Mouse (Mus musculus): ENCODE data around the gene Emilin3. TPM values are rescaled to one million over a fixed set of nuclear protein-coding genes. Genes with fewer than 3 reads are reported as not detected.

Emilin3 gene
- polyA plus RNA-seq (2012; rRNA removed), result 0.62 and 0.90 TPM in 2 replicates

DNA sequence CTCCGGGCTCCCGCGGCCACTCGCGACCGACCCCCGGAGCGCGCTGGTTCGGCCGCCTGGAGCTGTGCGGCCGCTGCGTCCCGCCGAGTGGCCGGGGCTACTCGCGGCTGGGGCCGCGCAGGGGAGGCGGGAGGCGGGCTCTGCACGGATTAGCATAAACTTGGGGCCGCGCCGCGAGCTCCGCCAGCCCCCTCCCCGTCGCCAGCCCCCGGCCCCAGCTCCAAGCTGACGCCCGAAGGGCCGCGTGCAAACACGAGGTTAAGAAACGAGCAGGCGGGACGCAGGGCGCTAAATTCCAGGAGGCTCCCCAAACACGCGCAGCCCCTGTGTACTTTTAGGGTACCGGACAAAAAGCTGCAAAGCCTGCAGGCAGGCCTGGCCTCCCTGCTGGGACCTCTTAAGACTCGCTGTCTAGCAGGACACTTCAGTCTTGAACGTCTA lies at the start of gene Emilin3:
Emilin3 (minus strand) TSS at position 98 of the 441 bp plus-strand sequence.

DNA sequence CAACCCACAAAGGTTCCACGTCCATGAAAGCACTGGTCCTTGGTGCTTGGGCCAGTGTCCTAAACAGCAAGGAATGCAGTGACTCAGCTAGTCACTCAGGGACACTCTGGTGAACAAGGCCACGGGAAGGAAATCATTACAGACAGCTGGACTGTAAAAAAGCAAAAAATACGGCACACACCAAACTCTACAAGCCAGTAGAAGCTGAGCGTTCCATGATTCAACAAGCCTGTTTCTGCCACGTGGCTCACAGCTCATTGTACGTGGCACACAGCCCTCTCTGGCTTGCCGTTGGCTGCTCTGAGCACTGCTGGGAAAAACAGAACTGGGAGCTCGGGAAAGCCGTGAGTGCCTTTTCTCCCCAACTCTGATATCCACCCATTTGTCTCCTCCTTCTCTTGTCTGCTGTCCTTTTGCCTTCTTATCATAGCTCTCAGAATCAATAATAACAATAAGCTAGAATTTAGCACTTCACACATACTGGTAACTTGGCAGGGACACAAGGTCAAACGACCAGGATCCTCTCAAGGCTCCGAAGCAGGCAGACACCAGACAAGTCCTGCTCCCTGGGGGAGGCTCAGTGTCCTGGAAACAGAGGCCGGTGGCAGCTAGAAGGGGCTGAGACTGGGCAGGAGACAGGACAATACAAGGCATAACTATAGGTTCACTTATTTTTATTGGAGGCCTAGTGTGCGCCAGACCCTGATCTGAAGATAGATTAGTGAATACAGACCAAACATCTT lies 31.5 kb downstream of the Emilin3 start, which contains the start of gene Lpin3:
Lpin3 (plus strand) TSS at position 218 of the 743 bp plus-strand sequence.

DNA sequence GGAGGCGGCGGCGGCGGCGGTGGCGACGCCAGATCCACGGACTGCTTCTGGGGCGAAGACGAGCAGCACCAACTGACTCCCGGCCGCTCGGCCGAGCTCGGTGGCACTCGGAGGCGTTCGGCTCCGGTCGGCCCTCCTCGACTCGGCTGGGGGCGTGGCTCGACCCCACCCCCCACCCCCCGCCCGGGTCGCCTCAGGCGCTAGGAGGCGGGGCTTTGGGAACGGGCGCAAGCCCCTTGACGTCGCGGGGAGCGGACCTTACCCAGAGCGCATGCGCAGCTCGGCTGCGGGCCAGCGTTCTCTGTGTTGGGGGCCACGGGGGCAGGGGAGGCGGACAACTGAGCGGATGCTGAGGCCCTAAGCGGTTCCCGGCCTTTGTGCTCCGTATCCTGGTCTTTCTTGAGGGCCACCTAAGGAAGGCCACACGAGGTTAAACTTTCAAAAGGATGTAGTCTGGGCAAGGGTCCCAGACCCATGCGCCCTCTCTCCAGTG lies 39.2 kb downstream of the Emilin3 start, which contains the start of gene Zhx3:
Zhx3 (minus strand) TSS at position 109 of the 493 bp plus-strand sequence.

Other genes starting within 250 kb of the Emilin3 start
- gene Plcg1, start 181.0 kb downstream of the Emilin3 start, polyA plus RNA-seq (2012; rRNA removed), result 32.6 and 44.9 TPM in 2 replicates
- 4.1 and 4.6 TPM in 2 replicates for gene Zhx3, start 39.3 kb downstream of the Emilin3 start, polyA plus RNA-seq (2012; rRNA removed)
- 23.5 and 24.5 TPM in 2 replicates for gene Lpin3, start 31.7 kb downstream of the Emilin3 start, polyA plus RNA-seq (2012; rRNA removed)
- gene Chd6, start 196.7 kb upstream of the Emilin3 start, polyA plus RNA-seq (2012; rRNA removed), result 7.9 and 9.4 TPM in 2 replicates